Mouse (Mus musculus): ENCODE measurements around the gene Otp. TPM values are rescaled to one million over a fixed set of nuclear protein-coding genes. Genes with fewer than 3 reads are reported as not detected.

Otp gene
- total and polyA plus RNA-seq, 3 experiments = not detected

DNA sequence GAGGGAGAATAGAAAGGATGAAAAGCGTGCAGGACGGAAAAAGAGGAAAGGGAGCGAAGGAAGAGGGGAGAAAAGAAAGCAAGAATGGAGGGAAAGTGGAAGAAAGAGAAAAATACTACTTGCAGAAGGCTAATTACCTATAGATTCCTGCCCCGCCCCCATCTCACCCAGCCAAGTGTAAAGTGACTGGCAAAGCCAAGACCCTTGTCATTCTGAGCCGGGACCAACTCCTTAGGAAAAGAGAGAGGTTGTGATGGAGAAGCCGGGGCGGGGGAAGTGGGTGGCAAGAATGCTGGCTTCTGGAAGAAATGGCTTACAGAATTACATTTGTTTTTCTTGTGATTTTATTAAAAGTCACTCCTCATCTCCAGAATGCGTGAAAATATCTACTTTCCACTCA lies 5.9 kb upstream of the Otp start:
- H3K9ac ChIP-seq (ENCODE audit: insufficient read depth, low read depth) = no peak overlapping the region
- no peaks in the 10 kb centered on the region for H3K36me3 ChIP-seq (replicated peaks in 1 of 2; ENCODE audit: control insufficient read depth in 1 of 2, insufficient read depth in 1 of 2, low read length in 1 of 2)
- peaks cover 0 to 11% of the 10 kb centered on the region in 2 experiments; a peak in 2 of 4 replicates for H3K4me1 ChIP-seq (ENCODE audit: control insufficient read depth in 1 of 2, insufficient read depth in 2 of 2)
- dilution Hi-C loops (cut with MboI; ENCODE audit: extremely low pct_ligation_motif_present, extremely low pct_unique_long_range_greater_than_20kb, low sequenced_read_pairs) = no loop called here
- no peak overlapping the region for H3K27ac ChIP-seq (ENCODE audit: insufficient read depth, low read depth)
- no peak overlapping the region for H3K4me3 ChIP-seq (replicated peaks in 1 of 3; ENCODE audit: low read depth in 2 of 3, low read length in 2 of 3, poor library complexity in 1 of 3)
- no peaks in the 10 kb centered on the region for H3K79me2 ChIP-seq (replicated peaks; ENCODE audit: control insufficient read depth, extremely low read depth, insufficient read depth, poor library complexity, severe bottlenecking)
- peaks cover 7% of the 10 kb centered on the region for H3K9me3 ChIP-seq (replicated peaks; ENCODE audit: low read length)
- TF ChIP-seq BHLHE40 (IDR thresholded peaks at IDR 0.05; ENCODE audit: low read depth, low read length) = no peak
- TF ChIP-seq PAX5 (IDR thresholded peaks at IDR 0.05; ENCODE audit: low read length) = no peak
- no peak for TF ChIP-seq RAD21 (IDR thresholded peaks at IDR 0.05; ENCODE audit: low read depth, low read length)
- no peak for TF ChIP-seq TCF12 (IDR thresholded peaks at IDR 0.05; ENCODE audit: low read depth, low read length)
- TF ChIP-seq MXI1 (IDR thresholded peaks at IDR 0.05; ENCODE audit: low read depth, low read length) = no peak
- TF ChIP-seq ETS1 (conservative IDR thresholded peaks at IDR 0.05; ENCODE audit: low read depth, low read length) = no peak
- TF ChIP-seq ZNF384 (IDR thresholded peaks at IDR 0.05; ENCODE audit: low read depth, low read length) = no peak
- TF ChIP-seq ZMIZ1 (IDR thresholded peaks at IDR 0.05; ENCODE audit: low read depth, low read length) = no peak
- TF ChIP-seq POLR2A (IDR thresholded peaks at IDR 0.05; ENCODE audit: low read depth, low read length) = no peak
- TF ChIP-seq RCOR1 (conservative IDR thresholded peaks at IDR 0.05; ENCODE audit: low read depth, low read length) = no peak
- no peak for TF ChIP-seq UBTF (IDR thresholded peaks at IDR 0.05; ENCODE audit: low read depth, low read length)
- no peak for TF ChIP-seq ZC3H11A (IDR thresholded peaks at IDR 0.05; ENCODE audit: low read depth, low read length)
- no peak for TF ChIP-seq MEF2A (IDR thresholded peaks at IDR 0.05; ENCODE audit: borderline replicate concordance, low read depth, low read length)
- no peaks in the 10 kb centered on the region for H3K27me3 ChIP-seq (replicated peaks)
- DNase-seq (ENCODE audit: extremely low read depth) = no peak
- in situ Hi-C loops (cut with MboI; ENCODE audit: low pct_ligation_motif_present, low pct_unique_long_range_greater_than_20kb, low sequenced_read_pairs) = no loop called here
- H3K4me2 ChIP-seq (ENCODE audit: insufficient read depth, low read depth, poor library complexity, severe bottlenecking) = no peak overlapping the region

DNA sequence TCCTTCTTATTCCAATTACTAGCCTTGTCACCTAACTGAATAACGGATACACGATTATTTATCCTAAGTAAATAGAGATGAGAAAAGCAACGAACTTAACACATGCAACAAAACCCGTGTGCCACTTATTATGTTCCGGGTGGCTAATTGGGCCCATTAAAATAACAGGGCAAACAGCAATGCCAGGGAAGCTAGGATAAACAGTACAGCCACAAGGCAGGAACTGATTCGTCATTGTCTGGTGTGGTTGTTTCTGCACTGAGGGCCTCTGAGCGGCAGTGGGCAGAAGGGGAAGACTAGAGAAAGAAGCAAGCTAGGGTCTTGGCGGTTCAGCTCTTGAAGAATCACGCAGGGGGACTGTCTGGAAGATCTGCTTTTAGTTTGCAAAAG lies 5.3 kb upstream of the Otp start:
- H3K9me3 ChIP-seq (replicated peaks; ENCODE audit: low read length) = peaks cover 12% of the 10 kb centered on the region
- no peak overlapping the region for H3K9ac ChIP-seq (ENCODE audit: insufficient read depth, low read depth)
- H3K36me3 ChIP-seq (replicated peaks in 1 of 2; ENCODE audit: control insufficient read depth in 1 of 2, insufficient read depth in 1 of 2, low read length in 1 of 2) = no peaks in the 10 kb centered on the region
- no peak for DNase-seq (ENCODE audit: extremely low read depth)
- dilution Hi-C loops (cut with MboI; ENCODE audit: extremely low pct_ligation_motif_present, extremely low pct_unique_long_range_greater_than_20kb, low sequenced_read_pairs) (no loop called here), in situ Hi-C loops (cut with MboI; ENCODE audit: low pct_ligation_motif_present, low pct_unique_long_range_greater_than_20kb, low sequenced_read_pairs) (no loop called here)
- no peaks in the 10 kb centered on the region for H3K27me3 ChIP-seq (replicated peaks)
- TF ChIP-seq USF2 (conservative IDR thresholded peaks at IDR 0.05; ENCODE audit: low read depth, low read length) = no peak
- H3K79me2 ChIP-seq (replicated peaks; ENCODE audit: control insufficient read depth, extremely low read depth, insufficient read depth, poor library complexity, severe bottlenecking) = no peaks in the 10 kb centered on the region
- peaks cover 0 to 11% of the 10 kb centered on the region in 2 experiments; a peak in 2 of 4 replicates for H3K4me1 ChIP-seq (ENCODE audit: control insufficient read depth in 1 of 2, insufficient read depth in 2 of 2)
- H3K4me2 ChIP-seq (ENCODE audit: insufficient read depth, low read depth, poor library complexity, severe bottlenecking) = no peak overlapping the region
- no peak overlapping the region for H3K4me3 ChIP-seq (replicated peaks in 1 of 3; ENCODE audit: low read depth in 2 of 3, low read length in 2 of 3, poor library complexity in 1 of 3)
- no peak overlapping the region for H3K27ac ChIP-seq (ENCODE audit: insufficient read depth, low read depth)

All from CH12.LX (cell line).